Mouse (Mus musculus) mesoderm, embryonic 11.5 days (tissue): ENCODE measurements around the gene Atp8a2.

Experiments
- DNase-seq: peaks from one replicate; pipeline ENCODE4 v3.0.0-alpha.2; 2012; ENCODE audit warnings: low read depth, low spot score

The Atp8a2 gene

GRCm38 (mm10) chr14:60196884-60197283, at the start of gene Atp8a2:
Gene Atp8a2 (minus strand): TSS chr14:60197179.
- DNase-seq, result no peak

- no peak for DNase-seq
Observed at GRCm38 (mm10) chr14:60238551-60238950, 41.6 kb upstream of the Atp8a2 start.

GRCm38 (mm10) chr14:60219886-60220285, 22.9 kb upstream of the Atp8a2 start:
- DNase-seq, result no peak

GRCm38 (mm10) chr14:60217616-60218015, 20.6 kb upstream of the Atp8a2 start:
- no peak for DNase-seq

- DNase-seq, result no peak
Observed at GRCm38 (mm10) chr14:60216125-60216524, 19.1 kb upstream of the Atp8a2 start.

GRCm38 (mm10) chr14:60215000-60215399, 18.0 kb upstream of the Atp8a2 start:
- DNase-seq, result no peak

- peak; percentile 26 for DNase-seq
Observed at GRCm38 (mm10) chr14:60214040-60214439, 17.1 kb upstream of the Atp8a2 start.

- no peak for DNase-seq
Observed at GRCm38 (mm10) chr14:60209166-60209565, 12.2 kb upstream of the Atp8a2 start.

GRCm38 (mm10) chr14:60204993-60205392, 8.0 kb upstream of the Atp8a2 start:
- DNase-seq, result no peak

GRCm38 (mm10) chr14:60195999-60196398, 980 bp downstream of the Atp8a2 start:
- no peak for DNase-seq

GRCm38 (mm10) chr14:60194606-60195005, 2.4 kb downstream of the Atp8a2 start:
- DNase-seq, result no peak

- DNase-seq, result no peak
Observed at GRCm38 (mm10) chr14:60189771-60190170, 7.2 kb downstream of the Atp8a2 start.

- no peak for DNase-seq
Observed at GRCm38 (mm10) chr14:60188201-60188825, 8.7 kb downstream of the Atp8a2 start.

GRCm38 (mm10) chr14:60181306-60181705, 15.7 kb downstream of the Atp8a2 start:
- no peak for DNase-seq

GRCm38 (mm10) chr14:60178571-60178955, 18.4 kb downstream of the Atp8a2 start:
- no peak for DNase-seq

- no peak for DNase-seq
Observed at GRCm38 (mm10) chr14:60177614-60178570, 19.1 kb downstream of the Atp8a2 start.

GRCm38 (mm10) chr14:60176891-60177613, 19.9 kb downstream of the Atp8a2 start:
- DNase-seq, result peak; percentile 47

- no peak for DNase-seq
Observed at GRCm38 (mm10) chr14:60176469-60176890, 20.5 kb downstream of the Atp8a2 start.

GRCm38 (mm10) chr14:60172286-60173055, 24.5 kb downstream of the Atp8a2 start:
- DNase-seq, result no peak

GRCm38 (mm10) chr14:60170845-60171610, 26.0 kb downstream of the Atp8a2 start:
- DNase-seq, result no peak

- DNase-seq, result no peak
Observed at GRCm38 (mm10) chr14:60163367-60163766, 33.6 kb downstream of the Atp8a2 start.
